Mouse (Mus musculus): ENCODE results near the gene Sh2b3. TPM values are rescaled to one million over a fixed set of nuclear protein-coding genes. Genes with fewer than 3 reads are reported as not detected.
"Not testable (repeated sequence)": the region's sequence is repeated elsewhere in the genome, so short reads cannot be mapped to it uniquely, and the experiment has no call there.

Gene Sh2b3
- polyA plus RNA-seq, 1 experiment from 2014 or later: 19.4 TPM

GRCm38 (mm10) chr5:121858427-121858826 is 21.0 kb upstream of the Sh2b3 start:
- Histone ChIP-seq H3K9me3 (replicated peaks) (peaks cover 7% of the 10 kb centered on the region; the same call in 1 of the 2 replicates), H3K4me2 (no peak overlapping the region), H3K4me1 (0 out of 2 replicates have a peak, but pooled peaks cover under 1% of the 10 kb centered on the region), H3K27me3 (no peaks in the 10 kb centered on the region), H3K9ac (no peak overlapping the region), H3K36me3 (peaks cover 38% of the 10 kb centered on the region), H3K27ac (no peak overlapping the region), H3K4me3 (replicated peaks) (no peak overlapping the region)
- WGBS: 88% methylated on average over 12 of the region's 12 CpGs
- no peak for ATAC-seq (replicated peaks; ENCODE audit: low FRiP score)

- peaks cover 7% of the 10 kb centered on the region; the same call in 1 of the 2 replicates for H3K9me3 ChIP-seq (replicated peaks)
- no peak overlapping the region for H3K9ac ChIP-seq
- no peak overlapping the region for H3K4me2 ChIP-seq
- 0 out of 2 replicates have a peak, but pooled peaks cover 2% of the 10 kb centered on the region for H3K4me1 ChIP-seq
- WGBS: 69% methylated on average over 11 of the region's 11 CpGs
- H3K27me3 ChIP-seq: no peaks in the 10 kb centered on the region
- H3K4me3 ChIP-seq (replicated peaks): no peak overlapping the region
- H3K27ac ChIP-seq: no peak overlapping the region
- H3K36me3 ChIP-seq: peaks cover 54% of the 10 kb centered on the region
- no peak for ATAC-seq (replicated peaks; ENCODE audit: low FRiP score)
Measured at GRCm38 (mm10) chr5:121856740-121857139, 19.3 kb upstream of the Sh2b3 start.

GRCm38 (mm10) chr5:121854768-121855167 is 17.3 kb upstream of the Sh2b3 start:
- H3K4me1 ChIP-seq: peaks cover 16% of the 10 kb centered on the region
- no peak overlapping the region for H3K4me2 ChIP-seq
- no peak overlapping the region for H3K27ac ChIP-seq
- no peaks in the 10 kb centered on the region for H3K9me3 ChIP-seq (replicated peaks)
- H3K9ac ChIP-seq: no peak overlapping the region
- WGBS: 74% methylated on average over 10 of the region's 10 CpGs
- no peaks in the 10 kb centered on the region for H3K27me3 ChIP-seq
- ATAC-seq (replicated peaks; ENCODE audit: low FRiP score): no peak
- no peak overlapping the region for H3K4me3 ChIP-seq (replicated peaks)
- H3K36me3 ChIP-seq: peaks cover 44% of the 10 kb centered on the region

DNA sequence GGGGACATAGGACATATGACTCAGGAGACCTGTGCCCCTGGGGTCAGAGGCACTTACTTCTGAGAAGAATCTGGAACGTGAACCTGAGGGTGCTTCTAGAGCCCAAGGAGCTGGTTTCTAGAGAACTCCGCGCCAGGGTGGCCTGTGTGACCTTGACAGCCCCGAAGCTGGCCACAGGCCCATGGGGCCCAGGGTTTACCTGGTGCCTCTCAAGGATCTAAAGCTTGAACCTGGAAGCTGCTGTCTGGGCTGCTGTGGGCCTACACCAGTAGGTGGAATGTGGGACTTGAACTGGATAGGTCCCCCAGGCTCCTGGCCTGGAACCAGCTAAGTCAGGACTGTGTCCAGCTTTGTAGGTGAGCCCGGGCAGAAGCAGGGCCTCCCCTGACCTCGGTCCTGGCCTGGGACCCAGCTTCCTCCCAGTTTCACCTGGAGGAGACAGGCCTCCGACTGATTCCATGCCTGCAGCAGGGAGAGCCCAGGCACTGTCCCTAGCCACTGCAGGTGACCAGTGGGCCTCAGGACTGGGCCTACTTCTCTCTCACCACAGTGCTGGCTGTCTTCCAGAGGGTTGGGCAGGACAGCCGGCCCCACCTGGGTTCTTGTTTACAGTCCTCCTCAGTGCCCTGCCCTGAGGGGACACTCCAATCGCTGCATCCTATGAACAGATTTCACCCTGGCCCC is 16.1 kb upstream of the Sh2b3 start:
- Histone ChIP-seq H3K36me3 (peaks cover 41% of the 10 kb centered on the region), H3K9me3 (replicated peaks) (no peaks in the 10 kb centered on the region), H3K27me3 (no peaks in the 10 kb centered on the region), H3K27ac (no peak overlapping the region), H3K4me1 (peaks cover 21% of the 10 kb centered on the region), H3K9ac (no peak overlapping the region), H3K4me3 (replicated peaks) (no peak overlapping the region), H3K4me2 (no peak overlapping the region)
- ATAC-seq (replicated peaks; ENCODE audit: low FRiP score): no peak
- 83% methylated on average over 9 of the region's 9 CpGs for WGBS

DNA sequence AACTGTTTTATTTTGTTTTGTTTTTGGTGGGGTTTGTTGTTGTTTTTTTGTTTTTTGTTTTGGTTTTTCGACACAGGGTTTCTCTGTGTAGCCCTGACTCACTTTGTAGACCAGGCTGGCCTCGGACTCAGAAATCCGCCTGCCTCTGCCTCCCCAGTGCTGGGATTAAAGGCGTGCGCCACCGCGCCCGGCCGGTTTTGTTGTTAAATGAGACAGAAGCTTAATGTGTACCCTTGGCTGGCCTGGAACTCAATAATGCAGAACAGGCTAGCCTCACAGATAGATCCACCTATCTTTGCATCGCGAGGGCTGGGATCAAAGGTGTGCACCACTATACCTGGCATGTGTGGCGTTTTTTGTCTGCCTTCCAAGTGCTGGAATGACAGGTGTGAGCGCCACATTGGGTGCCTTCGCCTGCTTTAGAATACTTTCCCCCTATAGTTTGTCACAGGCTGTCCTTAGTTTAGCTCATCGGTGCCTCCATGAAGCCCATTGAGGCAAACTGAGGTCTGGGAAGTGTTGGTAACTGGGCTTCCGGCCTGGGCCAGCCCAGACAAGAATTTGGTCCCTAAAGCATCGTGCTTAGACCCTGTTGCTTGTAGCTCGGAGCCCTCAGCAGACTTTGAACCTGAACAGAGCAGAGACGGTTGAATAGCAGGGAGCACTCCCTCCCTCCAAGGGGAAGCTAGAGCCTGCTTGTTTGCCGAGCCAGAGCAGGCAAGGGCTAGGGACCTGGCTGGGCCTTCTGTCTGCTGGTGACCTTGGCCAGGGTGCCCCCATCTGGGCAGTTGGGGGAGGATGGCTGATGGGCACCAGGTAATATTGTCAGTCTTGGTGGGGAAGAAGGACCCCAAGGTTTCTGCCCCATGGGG is 12.3 kb upstream of the Sh2b3 start:
- Histone ChIP-seq H3K4me1 (peaks cover 39% of the 10 kb centered on the region), H3K27me3 (no peaks in the 10 kb centered on the region), H3K27ac (0 out of 2 replicates have a peak overlapping the region, but pooled peaks have one; percentile 15), H3K9me3 (replicated peaks) (no peaks in the 10 kb centered on the region), H3K4me2 (peak overlapping the region; percentile 87), H3K9ac (peak overlapping the region; percentile 88), H3K4me3 (replicated peaks) (peak overlapping the region; percentile 93), H3K36me3 (peaks cover 32% of the 10 kb centered on the region)
- ATAC-seq (replicated peaks; ENCODE audit: low FRiP score): no peak
- WGBS: 39% methylated on average over 20 of the region's 20 CpGs

- peak within 1 kb of the TSS; percentile 87 for H3K4me2 ChIP-seq
- peak within 1 kb of the TSS; percentile 93 for H3K4me3 ChIP-seq (replicated peaks)
- H3K9ac ChIP-seq: peak within 1 kb of the TSS; percentile 88
- ATAC-seq (replicated peaks; ENCODE audit: low FRiP score): peak; percentile 90
- peaks cover 25% of the 10 kb centered on the region for H3K36me3 ChIP-seq
- peaks cover 42% of the 10 kb centered on the region for H3K4me1 ChIP-seq
- no peaks in the 10 kb centered on the region for H3K9me3 ChIP-seq (replicated peaks)
- 0% methylated on average over 35 of the region's 42 CpGs for WGBS
- peak within 1 kb of the TSS; percentile 94 for H3K27ac ChIP-seq
- 0 out of 2 replicates have a peak, but pooled peaks cover 6% of the 10 kb centered on the region for H3K27me3 ChIP-seq
Measured at GRCm38 (mm10) chr5:121848743-121849142, 11.3 kb upstream of the Sh2b3 start, which contains the start of gene Pheta1. Pheta1 (plus strand) TSS chr5:121848984.

- H3K36me3 ChIP-seq: peaks cover 19% of the 10 kb centered on the region
- H3K4me3 ChIP-seq (replicated peaks): peak overlapping the region; percentile 93
- peak overlapping the region; percentile 88 for H3K9ac ChIP-seq
- under 1% methylated on average over 17 of the region's 17 CpGs for WGBS
- peaks cover 47% of the 10 kb centered on the region for H3K4me1 ChIP-seq
- peak overlapping the region; percentile 94 for H3K27ac ChIP-seq
- 0 out of 2 replicates have a peak, but pooled peaks cover 6% of the 10 kb centered on the region for H3K27me3 ChIP-seq
- peak overlapping the region; percentile 87 for H3K4me2 ChIP-seq
- H3K9me3 ChIP-seq (replicated peaks): no peaks in the 10 kb centered on the region
- ATAC-seq (replicated peaks; ENCODE audit: low FRiP score): peak; percentile 44
Measured at GRCm38 (mm10) chr5:121848035-121848519, 10.6 kb upstream of the Sh2b3 start.

GRCm38 (mm10) chr5:121847269-121847668 is 9.8 kb upstream of the Sh2b3 start:
- Histone ChIP-seq H3K4me1 (peaks cover 53% of the 10 kb centered on the region), H3K36me3 (peaks cover 10% of the 10 kb centered on the region)
- ATAC-seq (replicated peaks; ENCODE audit: low FRiP score); H3K27ac ChIP-seq; H3K27me3 ChIP-seq; H3K9me3 ChIP-seq (replicated peaks); H3K4me3 ChIP-seq (replicated peaks); H3K9ac ChIP-seq; H3K4me2 ChIP-seq: not testable (repeated sequence)
- 86% methylated on average over 3 of the region's 3 CpGs for WGBS

- H3K27ac ChIP-seq: no peak overlapping the region
- 78% methylated on average over 11 of the region's 11 CpGs for WGBS
- no peak overlapping the region for H3K4me3 ChIP-seq (replicated peaks)
- H3K27me3 ChIP-seq: 0 out of 2 replicates have a peak, but pooled peaks cover 6% of the 10 kb centered on the region
- H3K9me3 ChIP-seq (replicated peaks): no peaks in the 10 kb centered on the region
- no peak overlapping the region for H3K9ac ChIP-seq
- H3K4me2 ChIP-seq: no peak overlapping the region
- no peak for ATAC-seq (replicated peaks; ENCODE audit: low FRiP score)
- H3K4me1 ChIP-seq: peaks cover 58% of the 10 kb centered on the region
- peaks cover under 1% of the 10 kb centered on the region for H3K36me3 ChIP-seq
Measured at GRCm38 (mm10) chr5:121846322-121846721, 8.9 kb upstream of the Sh2b3 start.

DNA sequence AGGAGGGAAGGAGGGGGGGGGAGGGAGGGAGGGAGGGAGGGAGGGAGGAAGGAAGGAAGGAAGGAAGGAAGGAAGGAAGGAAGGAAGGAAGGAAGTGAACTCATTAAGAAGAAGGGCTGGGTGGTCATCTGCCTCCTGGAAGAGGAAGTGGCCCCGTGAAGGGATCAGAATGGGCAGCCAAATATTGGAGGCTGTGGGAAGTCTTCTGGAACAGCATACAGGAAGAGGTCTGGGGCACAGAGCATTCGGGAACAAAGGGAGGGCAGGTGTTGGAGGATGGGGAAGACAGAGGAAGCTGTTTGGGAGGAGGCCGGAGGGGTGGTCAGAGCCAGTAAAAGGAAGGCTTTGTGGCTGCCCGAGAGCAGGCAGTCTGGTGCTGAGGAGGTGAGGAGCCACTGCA is 7.9 kb upstream of the Sh2b3 start:
- WGBS: 25% methylated on average over 4 of the region's 4 CpGs
- Histone ChIP-seq H3K4me3 (replicated peaks) (no peak overlapping the region), H3K36me3 (no peaks in the 10 kb centered on the region), H3K4me2 (peak overlapping the region; percentile 12; the same call in 1 of the 2 replicates), H3K9me3 (replicated peaks) (no peaks in the 10 kb centered on the region), H3K27me3 (0 out of 2 replicates have a peak, but pooled peaks cover 6% of the 10 kb centered on the region), H3K9ac (0 out of 2 replicates have a peak overlapping the region, but pooled peaks have one; percentile 4), H3K4me1 (peaks cover 50% of the 10 kb centered on the region), H3K27ac (peak overlapping the region; percentile 56; the same call in 1 of the 2 replicates)
- ATAC-seq (replicated peaks; ENCODE audit: low FRiP score): no peak

DNA sequence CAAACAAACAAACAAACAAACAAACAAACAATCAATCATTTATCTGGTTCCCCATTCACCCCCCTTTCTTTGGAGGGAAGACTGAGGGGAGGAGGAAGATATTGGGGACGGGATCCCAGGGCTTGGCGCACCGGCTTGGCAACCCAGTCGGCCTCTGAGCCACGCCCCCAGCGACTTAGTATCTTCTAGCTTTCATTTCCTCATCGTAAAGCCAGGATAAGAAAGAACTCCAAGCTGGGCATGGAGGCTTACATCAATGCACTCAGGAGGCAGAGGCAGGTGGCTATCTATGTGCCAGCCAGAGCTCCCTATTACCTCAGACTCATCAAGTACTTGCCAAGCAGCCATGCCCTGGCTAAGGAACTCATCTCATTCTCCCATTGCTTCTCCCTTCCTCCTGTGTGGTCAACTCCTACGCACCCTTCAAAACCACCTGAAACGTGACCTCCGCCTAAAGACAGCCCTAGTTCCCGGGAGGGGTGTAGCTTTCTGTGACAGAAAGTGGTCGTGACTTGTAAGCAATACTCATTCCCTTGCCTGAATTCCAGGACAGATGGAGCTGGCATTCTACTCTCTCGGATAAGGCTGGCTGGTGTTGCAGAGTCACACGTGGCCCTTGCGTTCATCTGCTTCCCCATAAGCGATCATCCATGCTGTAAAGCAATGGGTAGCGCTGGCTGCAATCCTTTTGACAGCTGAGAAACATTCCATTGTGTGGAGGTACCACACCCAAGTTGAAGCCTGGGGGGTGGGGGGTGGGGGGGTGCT is 5.9 kb upstream of the Sh2b3 start:
- WGBS: 11% methylated on average over 17 of the region's 17 CpGs

More for the DNA sequence above, 5.9 kb upstream of the Sh2b3 start:
- Histone ChIP-seq H3K9me3 (replicated peaks) (no peaks in the 10 kb centered on the region), H3K36me3 (no peaks in the 10 kb centered on the region), H3K4me1 (peaks cover 50% of the 10 kb centered on the region), H3K27ac (no peak overlapping the region), H3K4me3 (replicated peaks) (peak overlapping the region; percentile 55), H3K9ac (no peak overlapping the region), H3K4me2 (peak overlapping the region; percentile 92), H3K27me3 (0 out of 2 replicates have a peak, but pooled peaks cover 6% of the 10 kb centered on the region)
- ATAC-seq (replicated peaks; ENCODE audit: low FRiP score): no peak

Data from kidney, embryonic 15.5 days (tissue).